In the genomic region with DNA sequence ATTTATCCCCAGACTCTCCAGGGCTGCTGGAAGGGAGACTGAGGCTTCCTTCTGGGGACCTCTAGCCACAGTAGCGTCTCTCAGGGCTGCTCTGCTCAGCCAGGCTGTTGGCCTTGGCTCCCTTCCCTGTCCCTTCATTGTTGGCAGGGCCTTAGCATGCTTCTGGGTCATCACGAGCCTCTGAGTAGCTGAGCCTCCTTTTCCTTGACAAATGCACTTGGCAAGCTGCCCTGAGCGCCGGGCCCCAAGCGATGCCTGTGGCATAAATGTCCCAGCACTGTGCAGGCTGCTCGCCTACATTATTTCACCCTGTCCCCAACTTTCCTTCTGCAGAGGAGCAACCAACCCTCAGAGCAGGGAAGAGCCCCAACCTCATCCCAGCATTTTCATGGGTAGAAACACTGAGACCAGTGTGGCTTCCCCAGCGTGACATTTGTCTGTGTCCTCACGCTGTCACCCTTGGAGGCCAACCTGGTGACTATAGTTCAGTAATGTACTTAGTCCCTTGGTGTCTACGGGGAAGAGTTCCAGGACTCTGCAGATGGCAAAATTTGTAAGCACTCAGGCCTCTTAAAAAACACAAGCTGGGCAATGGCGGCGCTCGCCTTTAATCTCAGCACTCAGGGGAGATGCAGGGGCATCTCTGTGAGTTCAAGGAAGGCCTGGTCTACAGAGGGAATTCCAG, we compare ENCODE assay signal across 9 mouse cellular contexts.
DNase-seq lines count a peak whose midpoint lies in the region; ATAC-seq lines count a peak whose summit lies in the region.
"Had no signal": no experiment of that assay in that cellular context is flagged by ENCODE, and none has a peak within 500 bp of the region (broad histone marks: within the 10 kb centered on the region; RNA-seq: fewer than 3 reads in every experiment).

No protein-coding gene starts in this region.

- H3K27ac ChIP-seq in forebrain, embryonic 15.5 days (replicated peaks), result peak overlapping the region; percentile 29; the same call in 1 of the 2 replicates
- H3K27ac ChIP-seq in forebrain, embryonic 11.5 days (ENCODE audit: low read depth, low read length), result no peak overlapping the region
- H3K27ac ChIP-seq: midbrain, embryonic 12.5 days had no signal

- intact Hi-C loops in left cerebral cortex, postnatal 36 days (cut with DNase I), result no loop called here

- no peak overlapping the region for H3K9ac ChIP-seq in forebrain, embryonic 15.5 days (replicated peaks)
- H3K9ac ChIP-seq in forebrain, embryonic 11.5 days (ENCODE audit: low read length), result no peak overlapping the region
- H3K9ac ChIP-seq: midbrain, embryonic 12.5 days had no signal

- H3K27me3 ChIP-seq in forebrain, embryonic 15.5 days, result no peaks in the 10 kb centered on the region
- no peaks in the 10 kb centered on the region for H3K27me3 ChIP-seq in forebrain, embryonic 11.5 days (ENCODE audit: control insufficient read depth, insufficient read depth, low read length)
- H3K27me3 ChIP-seq: midbrain, embryonic 12.5 days had no signal

- H3K36me3 ChIP-seq in forebrain, embryonic 15.5 days, result no peaks in the 10 kb centered on the region
- H3K36me3 ChIP-seq in forebrain, embryonic 11.5 days (ENCODE audit: control insufficient read depth, insufficient read depth, low read length), result no peaks in the 10 kb centered on the region
- H3K36me3 ChIP-seq: midbrain, embryonic 12.5 days had no signal

- no peak overlapping the region for H3K4me2 ChIP-seq in forebrain, embryonic 15.5 days (replicated peaks)
- H3K4me2 ChIP-seq in forebrain, embryonic 11.5 days (ENCODE audit: low read depth, low read length, severe bottlenecking), result no peak overlapping the region
- H3K4me2 ChIP-seq: midbrain, embryonic 12.5 days had no signal

- no peaks in the 10 kb centered on the region for H3K9me3 ChIP-seq in forebrain, embryonic 15.5 days
- no peaks in the 10 kb centered on the region for H3K9me3 ChIP-seq in forebrain, embryonic 11.5 days (ENCODE audit: control insufficient read depth, low read length)
- H3K9me3 ChIP-seq: midbrain, embryonic 12.5 days had no signal

- ATAC-seq in forebrain, embryonic 15.5 days (replicated peaks), result peak; percentile 88
- no peak for ATAC-seq in forebrain, embryonic 11.5 days (replicated peaks; ENCODE audit: low FRiP score)
- no peak for ATAC-seq in megakaryocyte progenitor cell, adult 5-6 weeks (replicated peaks; ENCODE audit: poor library complexity)

- no peak overlapping the region for H3K4me3 ChIP-seq in forebrain, embryonic 15.5 days
- no peak overlapping the region for H3K4me3 ChIP-seq in forebrain, embryonic 11.5 days (ENCODE audit: low read depth, low read length)
- H3K4me3 ChIP-seq: midbrain, embryonic 12.5 days had no signal

- DNase-seq in forebrain, embryonic 11.5 days (ENCODE audit: low spot score), result no peak
- peak; percentile 99 for DNase-seq in cerebellum, adult 9-10 months
- DNase-seq in heart, adult 11 months, result peak; percentile 98
- peak; percentile 68 for DNase-seq in kidney, adult 9 months
- DNase-seq in left cerebral cortex, postnatal 36 days (ENCODE audit: low spot score in 2 of 2), result peak; percentile 49 to 63
- peak; percentile 59 for DNase-seq in ovary, postnatal 14 days (ENCODE audit: low spot score)

- 48% methylated on average over 12 of the region's 12 CpGs for WGBS in forebrain, embryonic 15.5 days
- 90% methylated on average over 12 of the region's 12 CpGs for WGBS in forebrain, embryonic 11.5 days

- peaks cover 14% of the 10 kb centered on the region for H3K4me1 ChIP-seq in forebrain, embryonic 15.5 days
- no peaks in the 10 kb centered on the region for H3K4me1 ChIP-seq in forebrain, embryonic 11.5 days (replicated peaks; ENCODE audit: control insufficient read depth, insufficient read depth, low read length)
